Mouse (Mus musculus) MEL (cell line): Measurements from ENCODE around the gene Ttll11.

Experiments
- CTCF ChIP-seq, 3 experiments: IDR thresholded peaks in 2 of 3; conservative IDR thresholded peaks in 1 of 3; 2 replicates each; pipeline ENCODE4 v1.5.1; 2011 to 2012; ENCODE audit warnings: low read length in 3 of 3, low read depth in 2 of 3, mild to moderate bottlenecking in 2 of 3, improper control_type of control experiment in 1 of 3, inconsistent platforms in 1 of 3, mixed read lengths in 1 of 3, moderate library complexity in 1 of 3; ENCODE audit not compliant: control insufficient read depth in 1 of 3, insufficient read depth in 1 of 3, poor library complexity in 1 of 3, severe bottlenecking in 1 of 3
- EP300 ChIP-seq, 2 experiments: IDR thresholded peaks; 2 replicates each; pipeline ENCODE4 v1.6.1; 2011; ENCODE audit warnings: improper control_type of control experiment in 2 of 2, low read length in 2 of 2, low read depth in 1 of 2, mild to moderate bottlenecking in 1 of 2
- MYB ChIP-seq: IDR thresholded peaks from 2 replicates; pipeline ENCODE4 v1.6.1; 2011; ENCODE audit warnings: mild to moderate bottlenecking, low read depth, low read length, improper control_type of control experiment
- POLR2A ChIP-seq, 2 experiments: IDR thresholded peaks; 2 replicates each; pipeline ENCODE4 v1.6.1; 2011 to 2012; ENCODE audit warnings: low read length in 2 of 2, mild to moderate bottlenecking in 2 of 2, control low read depth in 1 of 2, improper control_type of control experiment in 1 of 2, low read depth in 1 of 2, moderate library complexity in 1 of 2; ENCODE audit not compliant: control insufficient read depth in 1 of 2, insufficient read depth in 1 of 2, poor library complexity in 1 of 2
- SIN3A ChIP-seq: IDR thresholded peaks from 2 replicates; pipeline ENCODE4 v1.6.1; 2012; ENCODE audit warnings: low read length, improper control_type of control experiment, inconsistent platforms
- TBP ChIP-seq: IDR thresholded peaks from 2 replicates; pipeline ENCODE4 v1.8.0; 2011; ENCODE audit warnings: low read depth, low read length, improper control_type of control experiment
- TCF12 ChIP-seq: IDR thresholded peaks from 2 replicates; pipeline ENCODE4 v1.6.1; 2014; ENCODE audit warnings: low read depth, mild to moderate bottlenecking, inconsistent platforms, low read length, improper control_type of control experiment, moderate library complexity
- ZMIZ1 ChIP-seq: IDR thresholded peaks from 2 replicates; pipeline ENCODE4 v1.6.1; 2012; ENCODE audit warnings: low read depth, mild to moderate bottlenecking, inconsistent platforms, low read length, improper control_type of control experiment, moderate library complexity

DNA sequence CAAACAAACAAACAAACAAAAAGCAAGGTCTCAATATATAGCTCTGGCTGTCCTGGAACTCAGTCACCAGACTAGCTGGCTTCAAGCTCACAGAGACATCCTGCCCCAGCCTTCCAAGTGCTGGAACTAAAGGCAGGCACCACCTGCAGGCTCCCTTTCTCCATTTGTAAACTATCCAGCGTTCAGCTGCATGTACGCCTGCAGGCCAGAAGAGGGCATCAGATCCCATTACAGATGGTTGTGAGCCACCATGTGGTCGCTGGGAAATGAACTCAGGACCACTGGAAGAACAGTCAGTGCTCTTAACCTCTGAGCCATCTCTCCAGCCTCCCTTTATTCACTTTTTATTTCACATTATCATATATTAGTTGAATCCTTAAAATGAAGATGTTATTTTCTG is 48.1 kb downstream of the Ttll11 start:
- TF ChIP-seq POLR2A (IDR thresholded peaks at IDR 0.05; ENCODE audit: control insufficient read depth in 1 of 2, insufficient read depth in 1 of 2, low read depth in 1 of 2, low read length in 2 of 2, poor library complexity in 1 of 2): no peak
- TF ChIP-seq CTCF (IDR thresholded peaks at IDR 0.05 in 2 of 3, conservative IDR thresholded peaks at IDR 0.05 in 1 of 3; ENCODE audit: control insufficient read depth in 1 of 3, insufficient read depth in 1 of 3, low read depth in 2 of 3, low read length in 3 of 3, poor library complexity in 1 of 3, severe bottlenecking in 1 of 3): peak; percentile 41 to 72 (median 64)
- TF ChIP-seq TBP: no peak
- TF ChIP-seq MYB: no peak
- TF ChIP-seq TCF12: no peak
- TF ChIP-seq EP300 (IDR thresholded peaks at IDR 0.05; ENCODE audit: low read depth in 1 of 2, low read length in 2 of 2): no peak
- no peak for TF ChIP-seq ZMIZ1
- TF ChIP-seq SIN3A: no peak
